Mouse (Mus musculus): ENCODE data around the gene Hand2. TPM values are rescaled to one million over a fixed set of nuclear protein-coding genes. Genes with fewer than 3 reads are reported as not detected.

Gene Hand2
- total and polyA plus RNA-seq, 2 experiments from 2014 or later: not detected

DNA sequence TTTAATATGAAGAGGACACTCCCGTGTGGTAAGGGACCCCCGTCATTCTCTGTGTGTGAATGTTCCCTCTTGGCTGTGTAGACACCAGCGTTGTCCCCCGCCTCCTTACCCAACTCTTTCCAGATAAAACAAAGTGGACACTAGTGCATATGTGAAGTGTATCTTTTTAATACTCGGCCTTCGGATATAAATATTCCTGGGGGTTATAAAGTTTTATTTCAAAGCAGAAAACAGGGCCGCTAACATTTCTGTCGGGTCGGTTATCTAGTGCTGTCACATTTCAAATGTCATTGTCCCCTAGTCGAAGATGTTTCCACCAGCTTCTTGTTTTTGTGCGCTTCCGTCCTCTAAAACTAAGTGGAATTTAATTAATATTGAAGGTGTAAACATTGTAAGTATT is 3.3 kb downstream of the Hand2 start:
- H3K4me3 ChIP-seq (ENCODE audit: low read length): no peak overlapping the region
- H3K36me3 ChIP-seq (ENCODE audit: insufficient read depth, low read length): no peaks in the 10 kb centered on the region
- H3K27me3 ChIP-seq (ENCODE audit: insufficient read depth, low read length): peaks cover 93% of the 10 kb centered on the region
- DNase-seq (ENCODE audit: low spot score) (no peak), ATAC-seq (no peak)
- WGBS: 3% methylated on average over 12 of the region's 12 CpGs
- H3K4me2 ChIP-seq (ENCODE audit: low read depth, low read length): no peak overlapping the region
- H3K27ac ChIP-seq: no peak overlapping the region
- TF ChIP-seq CTCF (IDR thresholded peaks at IDR 0.05; ENCODE audit: low read depth): no peak
- H3K9ac ChIP-seq (replicated peaks; ENCODE audit: low read length): no peak overlapping the region
- no peaks in the 10 kb centered on the region; the same call in 1 of the 2 replicates for H3K4me1 ChIP-seq (ENCODE audit: insufficient read depth, low read length)
- H3K9me3 ChIP-seq (ENCODE audit: low read length): no peaks in the 10 kb centered on the region

DNA sequence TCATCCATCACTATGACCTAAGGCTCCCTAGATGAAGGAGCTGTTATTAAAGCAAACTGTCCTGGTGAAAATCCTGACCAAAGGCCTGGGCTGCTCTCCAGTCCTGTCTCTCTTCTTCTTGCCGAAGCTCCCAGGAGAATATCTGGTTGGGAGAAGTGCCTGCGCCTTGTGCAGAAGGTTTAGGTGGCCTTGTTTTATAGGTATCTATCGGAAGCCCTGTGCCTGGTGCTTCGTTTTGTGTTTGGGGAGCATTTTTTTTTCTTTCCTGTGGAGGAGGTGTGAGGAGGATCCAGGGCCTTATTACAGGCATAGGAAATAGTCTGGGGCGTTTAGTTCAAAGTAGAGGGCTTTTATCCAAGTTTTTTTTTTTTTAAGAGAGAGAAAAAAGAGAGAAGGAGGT is 3.9 kb downstream of the Hand2 start:
- Histone ChIP-seq H3K9ac (replicated peaks; ENCODE audit: low read length) (no peak overlapping the region), H3K4me3 (ENCODE audit: low read length) (no peak overlapping the region), H3K36me3 (ENCODE audit: insufficient read depth, low read length) (no peaks in the 10 kb centered on the region), H3K9me3 (ENCODE audit: low read length) (no peaks in the 10 kb centered on the region), H3K27me3 (ENCODE audit: insufficient read depth, low read length) (peaks cover 93% of the 10 kb centered on the region), H3K4me2 (ENCODE audit: low read depth, low read length) (no peak overlapping the region), H3K4me1 (ENCODE audit: insufficient read depth, low read length) (no peaks in the 10 kb centered on the region; the same call in 1 of the 2 replicates), H3K27ac (no peak overlapping the region)
- DNase-seq (ENCODE audit: low spot score) (no peak), ATAC-seq (no peak)
- TF ChIP-seq CTCF (IDR thresholded peaks at IDR 0.05; ENCODE audit: low read depth): no peak
- 6% methylated on average over 5 of the region's 5 CpGs for WGBS

DNA sequence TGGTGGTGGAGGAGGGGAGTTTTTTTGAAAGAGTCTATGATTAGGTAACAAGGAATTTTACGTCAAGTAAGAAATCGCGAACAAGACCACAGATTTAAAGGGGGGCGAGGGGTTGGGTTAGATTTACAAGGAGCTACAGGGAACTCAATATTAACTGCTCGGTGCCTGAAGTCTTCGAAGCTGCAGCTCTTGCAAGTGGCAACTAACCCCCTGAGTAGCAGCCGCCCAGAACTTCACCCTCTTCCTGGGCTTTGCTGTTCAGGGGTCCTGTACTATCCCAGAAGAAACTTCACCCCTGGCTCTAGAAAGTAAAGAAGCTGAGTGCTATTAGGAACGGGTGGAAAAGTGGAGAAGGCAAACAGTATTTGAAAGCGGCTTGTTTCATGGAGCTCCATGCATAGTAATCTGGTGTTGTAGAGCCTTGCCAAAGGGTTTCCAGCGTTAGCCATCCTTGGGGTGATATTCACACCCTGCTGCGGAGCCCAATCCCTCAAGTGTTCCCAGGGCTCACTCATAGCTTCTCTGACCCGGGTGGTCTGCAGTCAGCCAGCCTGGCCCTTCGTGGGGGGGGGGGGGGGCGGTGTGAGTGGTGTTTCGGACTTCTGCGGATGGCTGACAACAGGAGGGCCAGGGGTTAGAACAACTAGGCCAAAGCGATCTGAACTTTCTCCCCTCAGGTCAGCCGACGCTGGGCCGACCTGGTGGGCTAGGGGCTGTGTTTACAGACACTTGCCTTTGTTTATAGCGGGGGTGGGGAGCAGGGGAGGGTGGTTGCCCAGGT is 4.5 kb downstream of the Hand2 start:
- Histone ChIP-seq H3K36me3 (ENCODE audit: insufficient read depth, low read length) (no peaks in the 10 kb centered on the region), H3K4me3 (ENCODE audit: low read length) (no peak overlapping the region), H3K9ac (replicated peaks; ENCODE audit: low read length) (no peak overlapping the region), H3K9me3 (ENCODE audit: low read length) (no peaks in the 10 kb centered on the region), H3K27me3 (ENCODE audit: insufficient read depth, low read length) (peaks cover 93% of the 10 kb centered on the region), H3K4me2 (ENCODE audit: low read depth, low read length) (no peak overlapping the region), H3K4me1 (ENCODE audit: insufficient read depth, low read length) (no peaks in the 10 kb centered on the region; the same call in 1 of the 2 replicates), H3K27ac (no peak overlapping the region)
- ATAC-seq: no peak
- WGBS: 4% methylated on average over 21 of the region's 21 CpGs
- TF ChIP-seq CTCF (IDR thresholded peaks at IDR 0.05; ENCODE audit: low read depth): no peak
- no peak for DNase-seq (ENCODE audit: low spot score)

DNA sequence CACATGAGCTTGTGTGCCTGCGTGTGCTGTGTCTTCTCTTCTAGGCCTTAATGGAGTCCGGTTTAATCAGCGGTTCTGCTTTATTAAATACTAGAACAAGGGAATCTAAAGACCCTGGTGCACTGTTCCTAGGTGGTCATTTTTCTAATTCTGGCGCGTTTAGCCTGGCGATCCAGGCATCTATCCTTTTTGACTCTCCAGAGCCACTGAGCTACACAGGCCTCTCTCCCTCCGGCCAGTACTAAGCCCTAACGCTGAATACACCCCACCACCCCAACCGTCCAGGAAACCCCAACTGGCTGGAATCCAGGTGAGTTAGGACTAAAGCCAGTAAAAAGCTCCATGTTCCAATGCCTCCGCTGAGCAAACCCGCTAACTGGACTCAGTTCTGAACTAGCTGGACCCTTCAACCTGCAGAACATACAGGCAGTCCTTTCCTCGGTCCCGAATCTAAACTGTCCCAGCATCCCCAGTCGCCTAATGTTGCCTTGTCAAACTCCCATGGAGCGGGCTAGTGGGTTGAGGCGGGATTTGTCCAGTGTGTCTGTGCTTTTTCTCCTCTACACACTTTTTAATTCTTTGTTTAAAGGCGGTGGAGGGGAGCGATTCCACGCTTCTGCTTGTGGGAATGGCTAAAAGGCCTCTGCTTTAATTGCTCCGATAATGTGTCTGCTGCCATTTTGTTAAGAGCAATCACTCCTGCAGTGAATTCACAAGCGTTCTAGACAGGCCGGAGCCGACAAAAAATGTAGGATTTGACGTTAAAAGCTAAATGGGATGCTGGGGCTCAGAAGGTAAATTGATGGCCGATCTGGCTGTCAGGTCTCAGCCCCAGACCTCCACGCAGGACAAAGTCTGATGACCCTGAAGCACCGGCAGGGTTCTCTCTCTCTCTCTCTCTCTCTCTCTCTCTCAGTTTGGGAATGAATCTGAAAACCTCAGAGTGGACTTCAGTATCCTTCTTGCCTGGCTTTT is 5.6 kb downstream of the Hand2 start:
- 5% methylated on average over 27 of the region's 27 CpGs for WGBS
- DNase-seq (ENCODE audit: low spot score): no peak
- Histone ChIP-seq H3K9ac (replicated peaks; ENCODE audit: low read length) (no peak overlapping the region), H3K4me1 (ENCODE audit: insufficient read depth, low read length) (no peaks in the 10 kb centered on the region; the same call in 1 of the 2 replicates), H3K27me3 (ENCODE audit: insufficient read depth, low read length) (peaks cover 90% of the 10 kb centered on the region), H3K4me2 (ENCODE audit: low read depth, low read length) (no peak overlapping the region), H3K36me3 (ENCODE audit: insufficient read depth, low read length) (no peaks in the 10 kb centered on the region), H3K4me3 (ENCODE audit: low read length) (no peak overlapping the region), H3K9me3 (ENCODE audit: low read length) (no peaks in the 10 kb centered on the region), H3K27ac (no peak overlapping the region)
- ATAC-seq: no peak
- TF ChIP-seq CTCF (IDR thresholded peaks at IDR 0.05; ENCODE audit: low read depth): no peak

DNA sequence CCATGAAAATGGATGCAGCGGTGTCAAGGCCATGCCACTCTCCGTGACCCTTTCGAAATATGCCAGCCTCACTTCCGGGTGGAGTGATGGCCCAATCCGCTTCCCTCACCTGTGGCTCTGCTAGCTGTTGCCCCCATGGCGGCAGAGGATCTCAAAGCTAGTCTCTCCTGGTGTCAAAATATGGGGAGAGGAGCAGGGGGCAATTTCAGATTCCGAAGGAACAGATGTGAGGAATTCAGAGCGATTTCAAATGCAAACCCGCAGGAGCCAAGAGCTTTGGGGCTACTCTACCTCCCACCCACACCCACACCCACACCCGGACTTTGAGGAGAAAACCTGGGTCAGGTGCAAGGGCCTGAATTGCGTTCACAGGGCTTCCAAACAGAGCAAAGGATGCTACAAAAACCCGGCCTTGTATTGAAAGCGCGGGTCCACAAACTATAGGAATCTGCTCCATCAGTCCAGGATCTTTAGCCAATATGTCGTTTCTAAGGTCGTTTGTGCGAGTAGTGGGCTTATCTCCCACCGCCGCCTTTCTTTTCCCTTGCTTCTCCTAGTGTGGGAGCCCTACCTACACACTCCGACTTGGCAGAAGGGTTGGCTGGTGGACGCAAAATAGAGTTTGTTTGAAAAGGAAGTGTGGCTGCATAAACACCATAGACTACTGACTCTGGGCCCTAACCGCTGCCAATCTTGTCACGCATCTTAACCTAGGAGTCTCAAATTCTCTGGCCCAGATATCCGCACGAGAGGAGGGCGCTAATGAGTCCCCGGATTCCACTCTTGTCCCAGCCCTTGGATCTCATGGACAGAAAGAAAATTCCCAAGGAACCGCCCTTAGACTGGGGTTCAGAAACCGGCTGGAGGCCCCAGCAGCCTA is 6.7 kb downstream of the Hand2 start:
- 2% methylated on average over 29 of the region's 29 CpGs for WGBS
- no peak for TF ChIP-seq CTCF (IDR thresholded peaks at IDR 0.05; ENCODE audit: low read depth)
- Histone ChIP-seq H3K9ac (replicated peaks; ENCODE audit: low read length) (no peak overlapping the region), H3K27me3 (ENCODE audit: insufficient read depth, low read length) (peaks cover 89% of the 10 kb centered on the region), H3K9me3 (ENCODE audit: low read length) (no peaks in the 10 kb centered on the region), H3K36me3 (ENCODE audit: insufficient read depth, low read length) (no peaks in the 10 kb centered on the region), H3K4me1 (ENCODE audit: insufficient read depth, low read length) (no peaks in the 10 kb centered on the region), H3K27ac (no peak overlapping the region), H3K4me2 (ENCODE audit: low read depth, low read length) (no peak overlapping the region), H3K4me3 (ENCODE audit: low read length) (no peak overlapping the region)
- no peak for DNase-seq (ENCODE audit: low spot score)
- no peak for ATAC-seq
